Mouse (Mus musculus): ENCODE results near the gene Olfr1105.

Olfr1105 gene

GRCm38 (mm10) chr2:87036431-87036830 is at the start of gene Olfr1105:
TSS of gene Olfr1105 (minus strand) at chr2:87036531.
- DNase-seq: no peak

GRCm38 (mm10) chr2:87075717-87076116 is 39.4 kb upstream of the Olfr1105 start, which contains the start of gene Olfr1107:
TSS of gene Olfr1107 (minus strand) at chr2:87075817.
- DNase-seq: no peak

DNA sequence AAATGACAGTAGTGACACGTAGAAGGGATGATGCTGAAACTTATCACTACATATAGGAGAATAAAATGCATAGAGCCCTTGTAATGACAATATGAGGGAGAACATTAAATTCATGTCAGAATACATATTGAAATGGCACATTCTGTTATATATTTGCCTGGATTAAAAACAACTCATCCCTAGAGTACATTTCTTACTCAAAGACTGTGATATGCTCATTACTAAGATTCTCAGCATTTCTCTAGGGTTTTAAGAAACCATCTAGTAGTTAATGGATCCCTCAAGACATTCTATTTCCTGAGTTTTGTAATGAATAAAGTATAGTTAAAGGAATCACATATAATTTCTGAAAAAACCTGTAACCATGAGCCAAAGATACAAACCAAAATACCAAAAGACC is 15.8 kb upstream of the Olfr1105 start, which contains the start of gene Olfr1106:
TSS of gene Olfr1106 (minus strand) at position 101 of the 400 bp plus-strand sequence.
- DNase-seq: no peak

- DNase-seq: no peak
These were observed 9.4 kb downstream of the Olfr1105 start, which contains the start of gene Olfr1104 for GRCm38 (mm10) chr2:87026980-87027379. TSS of gene Olfr1104 (minus strand) at chr2:87027080.

DNA sequence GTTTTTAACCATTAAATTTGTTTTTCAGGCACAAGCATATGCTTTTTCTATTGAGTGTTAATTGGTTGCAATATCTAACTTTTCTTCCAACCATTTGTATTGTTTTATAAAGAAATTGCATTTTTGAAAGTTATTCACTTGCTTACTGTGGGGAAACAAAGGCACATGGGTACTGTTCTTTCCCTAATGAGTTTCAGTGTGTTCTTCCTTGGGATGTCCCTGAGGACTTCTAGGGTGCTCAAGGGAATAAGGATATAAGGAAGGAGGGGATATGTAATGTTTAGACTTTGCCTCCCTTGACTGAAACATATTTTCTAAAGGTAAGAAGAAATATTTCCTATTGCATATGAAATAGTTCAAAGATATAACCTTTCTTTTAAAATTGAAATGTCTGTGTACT is 38.2 kb downstream of the Olfr1105 start, which contains the start of gene Olfr1102:
TSS of gene Olfr1102 (plus strand) at position 301 of the 400 bp plus-strand sequence.
- no peak for DNase-seq

DNA sequence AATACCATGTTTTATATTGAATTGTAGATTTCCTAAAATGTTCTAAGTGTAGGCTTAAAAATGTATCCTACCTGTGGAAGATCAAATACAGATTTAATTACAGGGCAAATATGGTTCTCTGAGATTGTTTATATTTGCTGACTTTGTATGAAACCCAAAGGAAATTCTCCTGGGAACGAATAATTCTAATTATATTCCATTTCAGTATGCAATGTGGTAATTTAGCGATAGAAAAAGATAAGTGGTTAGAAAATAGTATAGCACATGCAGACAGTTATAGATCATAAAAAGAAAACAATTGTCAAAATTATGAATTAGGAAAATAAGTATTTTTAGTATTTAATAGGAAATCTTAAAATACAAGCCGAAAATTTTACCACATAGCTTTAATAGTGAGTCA is 45.2 kb downstream of the Olfr1105 start, which contains the start of gene Olfr1101:
TSS of gene Olfr1101 (minus strand) at position 101 of the 400 bp plus-strand sequence.
- no peak for DNase-seq

Data from cerebellum, postnatal 36 days (tissue).